In the genomic region with DNA sequence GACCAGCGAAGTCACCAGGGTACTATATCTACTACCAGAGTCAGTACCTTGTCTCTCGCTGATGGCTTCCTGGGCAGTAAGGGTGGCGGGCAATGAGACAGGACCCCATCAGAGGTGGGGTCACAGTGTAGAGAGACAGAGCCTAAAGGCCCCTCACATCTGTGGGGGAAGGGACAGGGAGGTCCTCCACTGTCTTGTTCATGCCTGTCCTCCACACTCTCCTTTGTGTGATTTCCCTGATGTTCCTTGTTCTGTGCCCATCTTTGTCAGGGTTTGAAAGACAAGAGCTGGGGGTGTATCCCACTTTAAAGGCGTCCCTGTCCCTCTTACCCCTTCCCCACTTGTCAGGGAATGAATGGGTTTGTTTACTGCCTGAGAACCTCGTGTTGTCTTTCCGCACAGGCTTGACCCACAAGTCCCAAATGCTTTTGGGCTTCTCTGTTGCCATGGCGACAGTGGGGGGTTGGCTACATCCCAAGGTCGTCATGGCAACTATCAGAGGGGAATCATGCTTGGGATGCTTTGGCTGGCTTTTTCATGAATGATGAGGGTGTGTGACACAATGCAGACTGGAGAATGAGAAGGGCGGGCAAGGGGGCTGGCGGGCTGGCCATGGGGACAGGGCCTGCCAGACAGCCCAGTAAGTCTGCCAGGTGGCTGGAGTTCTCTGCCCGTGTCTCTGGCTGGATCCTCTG, we compare ENCODE assay signal across 8 mouse cellular contexts. TPM values are rescaled to one million over a fixed set of nuclear protein-coding genes. Genes with fewer than 3 reads are reported as not detected.
DNase-seq lines count a peak whose midpoint lies in the region; ATAC-seq lines count a peak whose summit lies in the region.

No protein-coding gene starts in this region.

- H3K4me3 ChIP-seq in hindbrain, embryonic 13.5 days, result peak overlapping the region; percentile 39

- peak overlapping the region; percentile 70 for H3K9ac ChIP-seq in hindbrain, embryonic 13.5 days

- H3K9me3 ChIP-seq in hindbrain, embryonic 13.5 days, result no peaks in the 10 kb centered on the region

- 10% methylated on average over 11 of the region's 11 CpGs for WGBS in hindbrain, embryonic 13.5 days

- H3K36me3 ChIP-seq in hindbrain, embryonic 13.5 days, result peaks cover 25% of the 10 kb centered on the region

- peak; percentile 89 for ATAC-seq in hindbrain, embryonic 13.5 days (ENCODE audit: low FRiP score)

- H3K27me3 ChIP-seq in hindbrain, embryonic 13.5 days, result peaks cover 42% of the 10 kb centered on the region

- peak; percentile 94 for DNase-seq in NIH3T3 (ENCODE audit: low read depth)
- peak; percentile 96 to 99 for DNase-seq in cerebellum, postnatal 14 days
- DNase-seq in frontal cortex, postnatal 25 days (ENCODE audit: low spot score in 2 of 2), result peak; percentile 47 to 67
- peak; percentile 62 to 80 for DNase-seq in layer of hippocampus, postnatal 25 days (ENCODE audit: extremely low spot score in 1 of 2, low spot score in 1 of 2)
- DNase-seq in lung, postnatal 10 days, result peak; percentile 94
- peak; percentile 77 for DNase-seq in right cerebral cortex, adult 18-20 months
- DNase-seq in thymus, postnatal 36 days, result no peak

- peaks cover 58% of the 10 kb centered on the region for H3K4me1 ChIP-seq in hindbrain, embryonic 13.5 days (replicated peaks)

- peak overlapping the region; percentile 75 for H3K4me2 ChIP-seq in hindbrain, embryonic 13.5 days

- peak overlapping the region; percentile 97 for H3K27ac ChIP-seq in hindbrain, embryonic 13.5 days

RNA-seq across cellular contexts. Expression of gene Mafk, which starts 6.3 kb away (rescaled TPM):
- 13.2 and 13.4 TPM in 2 replicates for polyA plus RNA-seq in hindbrain, embryonic 13.5 days (2015; fragmentation: Nextera tagmentation; extraction: Ambion mirVana)
- total RNA-seq in layer of hippocampus, postnatal 25 days (2021), result 10 to 100 TPM; 10.0 to 10.6 TPM

RNA-seq across cellular contexts. Expression of gene Tmem184a, which starts 22.1 kb away (rescaled TPM):
- polyA plus RNA-seq in hindbrain, embryonic 13.5 days (2015; fragmentation: Nextera tagmentation; extraction: Ambion mirVana), result 0.05 and 0.12 TPM in 2 replicates
- total RNA-seq in layer of hippocampus, postnatal 25 days (2021), result under 1 TPM; 0.16 to 0.32 TPM

RNA-seq across cellular contexts. Expression of gene Ints1, which starts 22.1 kb away (rescaled TPM):
- 24.7 and 27.3 TPM in 2 replicates for polyA plus RNA-seq in hindbrain, embryonic 13.5 days (2015; fragmentation: Nextera tagmentation; extraction: Ambion mirVana)
- total RNA-seq in layer of hippocampus, postnatal 25 days (2021), result 100 to 1,000 TPM in 1 of 2 experiments, 10 to 100 TPM in 1; 79.4 to 103 TPM

RNA-seq across cellular contexts. Expression of gene Gm26938, which starts 28.6 kb away (rescaled TPM):
- not detected in 2 replicates for polyA plus RNA-seq in hindbrain, embryonic 13.5 days (2015; fragmentation: Nextera tagmentation; extraction: Ambion mirVana)
- not detected for total RNA-seq in layer of hippocampus, postnatal 25 days (2021)

RNA-seq across cellular contexts. Expression of gene Psmg3, which starts 29.1 kb away (rescaled TPM):
- 73.5 and 78.7 TPM in 2 replicates for polyA plus RNA-seq in hindbrain, embryonic 13.5 days (2015; fragmentation: Nextera tagmentation; extraction: Ambion mirVana)
- 10 to 100 TPM; 20.5 TPM for total RNA-seq in layer of hippocampus, postnatal 25 days (2021)

Comparison
In these comparisons a context has a peak if more than half of its experiments do, and no peak if none do; other contexts are left out.
1. DNase-seq: peak in NIH3T3 (single experiment), cerebellum, postnatal 14 days (2 of 2), frontal cortex, postnatal 25 days (2 of 2), layer of hippocampus, postnatal 25 days (2 of 2), lung, postnatal 10 days (single experiment) and right cerebral cortex, adult 18-20 months (single experiment); none in thymus, postnatal 36 days (0 of 2).